Mouse (Mus musculus): ENCODE results near the gene Aimp2. TPM values are rescaled to one million over a fixed set of nuclear protein-coding genes. Genes with fewer than 3 reads are reported as not detected.

The Aimp2 gene
- 44.7 and 47.5 TPM in 2 replicates for polyA plus RNA-seq (2021; fragmentation: Nextera tagmentation)
- long read RNA-seq, experiment 1, transcript Aimp2-201 (4 exons, 1,185 nt), result major isoform, 22 of 46 reads
- long read RNA-seq, experiment 1, transcript Aimp2-202 (4 exons, 1,073 nt), result minor isoform, 17 of 46 reads
- long read RNA-seq, experiment 1, partial matches to known transcripts, result 5 of 46 reads
- long read RNA-seq, experiment 1, other reads (novel, unspliced or antisense), result 2 of 46 reads
- long read RNA-seq, experiment 2, transcript Aimp2-201 (4 exons, 1,185 nt), result major isoform, 25 of 50 reads
- long read RNA-seq, experiment 2, transcript Aimp2-202 (4 exons, 1,073 nt), result minor isoform, 22 of 50 reads
- long read RNA-seq, experiment 2, partial matches to known transcripts, result 1 of 50 reads
- long read RNA-seq, experiment 2, other reads (novel, unspliced or antisense), result 2 of 50 reads

DNA sequence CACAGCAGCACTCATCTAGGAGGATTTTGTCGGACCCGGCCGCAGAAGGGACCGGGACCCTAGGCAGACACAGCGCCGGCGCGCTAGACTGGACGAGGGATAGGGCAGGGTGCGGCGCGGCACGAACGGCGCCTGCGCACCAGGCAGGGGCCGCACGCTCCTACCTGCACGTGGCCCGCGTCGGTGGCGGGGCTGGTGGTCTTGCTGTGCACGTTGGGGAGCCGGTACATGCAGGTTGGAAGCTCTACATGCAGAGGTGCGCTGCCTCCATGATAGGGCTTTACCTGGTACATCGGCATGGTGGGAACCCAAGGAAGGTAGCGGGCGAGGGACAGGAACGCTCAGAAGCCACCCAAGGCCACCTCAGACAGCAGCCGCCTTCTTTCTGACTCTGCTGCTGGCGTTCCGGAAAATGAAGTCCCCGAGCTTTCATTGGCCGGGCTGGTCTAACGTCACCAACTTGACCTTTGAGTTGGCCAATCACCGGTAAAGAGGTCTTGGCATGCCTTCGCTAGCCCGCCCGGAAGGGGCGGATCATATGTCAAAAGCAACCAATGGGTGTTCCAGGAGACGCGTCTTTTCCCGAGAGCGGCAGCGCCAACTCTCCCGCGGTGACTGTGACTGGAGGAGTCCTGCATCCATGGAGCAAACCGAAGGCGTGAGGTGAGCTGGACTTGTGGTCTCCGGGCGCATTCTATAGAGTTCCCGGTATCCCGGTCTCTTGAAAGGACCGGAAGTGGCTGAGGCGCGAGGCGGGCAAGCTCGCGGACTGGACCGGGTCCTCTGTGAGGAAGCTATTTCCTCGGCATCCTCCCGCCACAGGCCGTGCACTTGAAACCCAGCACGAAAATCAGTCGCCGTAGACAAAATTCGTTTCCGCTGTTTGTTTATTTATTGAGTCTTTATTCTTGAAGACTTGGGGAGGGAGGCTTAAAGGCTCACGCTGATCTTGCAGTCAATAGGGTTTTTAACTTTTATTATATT lies at the start of gene Aimp2, which contains the start of gene Pms2:
Aimp2 (minus strand) TSS at position 431 of the 984 bp plus-strand sequence.
Pms2 (plus strand) TSS at position 548 of the 984 bp plus-strand sequence.

DNA sequence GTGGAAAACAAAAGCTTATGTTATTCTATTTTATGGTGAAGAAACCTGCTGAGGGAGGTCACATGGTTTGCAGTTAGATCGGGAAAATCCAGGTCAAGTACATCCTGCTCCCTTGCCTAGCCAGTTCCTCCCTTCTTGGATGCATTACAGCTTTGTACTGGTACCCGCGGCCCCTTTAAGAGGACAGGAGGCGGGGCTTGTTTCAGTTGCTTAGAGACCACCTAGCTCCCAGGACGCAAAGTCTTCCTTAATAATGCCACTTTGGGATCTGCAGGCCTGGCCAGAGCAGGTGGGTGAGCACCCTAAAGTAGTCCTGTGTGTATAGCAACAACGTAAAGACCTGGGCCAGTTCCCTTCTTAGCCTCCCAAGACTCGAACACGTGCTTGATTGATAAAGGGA lies 23.2 kb upstream of the Aimp2 start, which contains the start of gene Rsph10b:
Rsph10b (plus strand) TSS at position 205 of the 400 bp plus-strand sequence.

DNA sequence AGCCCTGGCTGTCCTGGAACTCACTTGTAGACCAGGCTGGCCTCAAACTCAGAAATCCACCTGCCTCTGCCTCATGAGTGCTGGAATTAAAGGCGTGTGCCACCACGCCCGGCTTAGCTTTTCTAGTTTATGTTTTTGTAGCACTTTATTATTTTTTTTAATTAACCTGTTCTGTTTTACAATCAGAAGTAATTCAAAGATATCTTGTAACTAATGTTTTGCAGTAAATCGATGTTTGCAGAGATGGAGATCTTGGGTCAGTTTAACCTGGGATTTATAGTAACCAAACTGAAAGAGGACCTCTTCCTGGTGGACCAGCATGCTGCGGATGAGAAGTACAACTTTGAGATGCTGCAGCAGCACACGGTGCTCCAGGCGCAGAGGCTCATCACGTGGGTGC lies 18.2 kb upstream of the Aimp2 start, which contains the start of gene Gm42421:
Gm42421 (plus strand) TSS at position 301 of the 400 bp plus-strand sequence.

DNA sequence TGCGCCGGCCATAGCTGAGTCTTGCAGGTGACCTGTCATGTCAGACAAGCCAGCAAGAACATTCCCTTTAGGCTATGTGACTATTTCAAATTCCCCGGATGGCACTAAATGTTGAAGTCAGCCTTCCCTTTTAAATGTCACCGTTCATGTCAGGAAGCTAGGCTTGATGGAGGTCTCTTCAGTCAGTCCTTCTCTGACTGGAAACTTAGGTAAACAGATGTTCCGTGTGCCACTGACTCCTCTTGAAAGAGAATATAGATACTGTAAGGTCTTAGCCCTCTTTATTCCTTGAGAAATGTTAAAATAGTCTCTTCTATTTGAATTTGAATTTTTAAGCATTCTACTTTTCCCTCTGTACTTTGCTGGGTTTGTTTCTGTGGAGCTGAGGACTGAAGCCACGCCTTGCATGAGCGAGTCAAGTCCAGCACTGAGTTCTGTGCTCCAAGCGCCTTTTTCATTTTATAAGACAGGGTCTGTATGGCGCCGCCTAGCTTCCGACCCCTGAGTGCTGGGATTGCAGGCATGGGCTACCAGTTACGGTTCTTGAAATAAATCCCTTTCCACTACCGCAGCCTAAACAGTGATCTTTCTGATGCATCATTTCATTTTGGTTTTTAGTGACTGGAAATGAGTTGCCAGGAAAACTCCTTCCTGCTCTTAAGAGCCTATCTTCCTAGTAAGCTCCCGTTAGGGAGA lies 11.9 kb downstream of the Aimp2 start, which contains the start of gene Ankrd61:
Ankrd61 (minus strand) TSS at position 51 of the 696 bp plus-strand sequence.

Other genes starting within 250 kb of the Aimp2 start
- 7.2 and 8.2 TPM in 2 replicates for gene Usp42, start 177.6 kb downstream of the Aimp2 start, polyA plus RNA-seq (2021; fragmentation: Nextera tagmentation)
- 23.0 and 23.9 TPM in 2 replicates for gene Eif2ak1, start 92.1 kb downstream of the Aimp2 start, polyA plus RNA-seq (2021; fragmentation: Nextera tagmentation)
- gene Ankrd61, start 12.2 kb downstream of the Aimp2 start, polyA plus RNA-seq (2021; fragmentation: Nextera tagmentation), result not detected in 2 replicates
- gene Pms2, start 117 bp upstream of the Aimp2 start, polyA plus RNA-seq (2021; fragmentation: Nextera tagmentation), result 8.2 TPM in 2 replicates
- not detected in 2 replicates for gene Gm42421, start 18.3 kb upstream of the Aimp2 start, polyA plus RNA-seq (2021; fragmentation: Nextera tagmentation)
- gene Rsph10b, start 23.2 kb upstream of the Aimp2 start, polyA plus RNA-seq (2021; fragmentation: Nextera tagmentation), result 1.7 and 4.3 TPM in 2 replicates
- 12.9 and 13.1 TPM in 2 replicates for gene Ccz1, start 105.0 kb upstream of the Aimp2 start, polyA plus RNA-seq (2021; fragmentation: Nextera tagmentation)
- gene Ocm, start 116.8 kb upstream of the Aimp2 start, polyA plus RNA-seq (2021; fragmentation: Nextera tagmentation), result not detected in 2 replicates
- gene Lmtk2, start 190.6 kb upstream of the Aimp2 start, polyA plus RNA-seq (2021; fragmentation: Nextera tagmentation), result 7.9 and 8.0 TPM in 2 replicates

Measured in layer of hippocampus, adult 6 months (tissue).